Mouse (Mus musculus) embryonic facial prominence, embryonic 14.5 days (tissue): ENCODE data around the gene Gm32802. TPM values are rescaled to one million over a fixed set of nuclear protein-coding genes. Genes with fewer than 3 reads are reported as not detected.
A peak's percentile ranks its signal among the peaks of the same experiment; 100 is the strongest.
"Not testable (repeated sequence)": the region's sequence is repeated elsewhere in the genome, so short reads cannot be mapped to it uniquely, and the experiment has no call there.

Source experiments
- ATAC-seq: fragments of 200-750 bp; cut with Nextera tagmentation; 2 replicates; pipeline ENCODE4 v1.8.0; 2017; ENCODE audit warnings: low read depth, moderate number of reproducible peaks, moderate TSS enrichment
- DNase-seq: peaks from one replicate; pipeline ENCODE4 v3.0.0-alpha.2; 2015; ENCODE audit warnings: low spot score
- H3K27ac ChIP-seq: fragments of 300-500 bp; sonication (generic); replicated peaks from 2 replicates; pipeline ENCODE4 v1.5.1; 2014; ENCODE audit warnings: low read depth, mild to moderate bottlenecking, low read length, moderate library complexity
- H3K27me3 ChIP-seq: fragments of 300-500 bp; sonication (generic); replicated peaks from 2 replicates; pipeline ENCODE4 v1.6.1; 2014; ENCODE audit warnings: low read length; ENCODE audit not compliant: control insufficient read depth, insufficient read depth
- H3K36me3 ChIP-seq: fragments of 300-500 bp; sonication (generic); 2 replicates; pipeline ENCODE4 v1.6.1; 2014; ENCODE audit warnings: low read length, mixed read lengths; ENCODE audit not compliant: control insufficient read depth, insufficient read depth
- H3K4me1 ChIP-seq: fragments of 300-500 bp; sonication (generic); 2 replicates; pipeline ENCODE4 v1.6.1; 2014; ENCODE audit warnings: antibody characterized with exemption, low read length; ENCODE audit not compliant: control insufficient read depth, insufficient read depth
- H3K4me2 ChIP-seq: fragments of 300-500 bp; sonication (generic); 2 replicates; pipeline ENCODE4 v1.6.1; 2014; ENCODE audit warnings: low read depth, mild to moderate bottlenecking, low read length, moderate library complexity, mixed read lengths
- H3K4me3 ChIP-seq: fragments of 300-500 bp; sonication (generic); 2 replicates; pipeline ENCODE4 v1.5.1; 2014; ENCODE audit warnings: low read depth, mild to moderate bottlenecking, low read length
- H3K9ac ChIP-seq: fragments of 300-500 bp; sonication (generic); 2 replicates; pipeline ENCODE4 v1.6.1; 2014; ENCODE audit warnings: low read depth, mild to moderate bottlenecking, low read length, moderate library complexity, mixed read lengths
- H3K9me3 ChIP-seq: fragments of 300-500 bp; sonication (generic); 2 replicates; pipeline ENCODE4 v1.6.1; 2016; ENCODE audit warnings: low read length; ENCODE audit not compliant: control insufficient read depth
- whole genome bisulfite sequencing: fragments of 180-500 bp; shearing (Covaris S2); extraction: QIAGEN DNeasy Blood & Tissue Kit; methylation state at CpG from one replicate; pipeline ENCODE4 v1.1.7; 2014; 5-methylcytosine and 5-hydroxymethylcytosine counted together
- polyA plus RNA-seq: library from polyadenylated mRNA; unstranded; fragments of >200 nt; fragmentation: Nextera tagmentation; extraction: Ambion mirVana; gene quantifications from 2 replicates; pipeline ENCODE4 v1.2.1, GENCODE M21; 2014

Gm32802 gene
- not detected in 2 replicates for polyA plus RNA-seq

GRCm38 (mm10) chr10:118258388-118258787 is at the start of gene Gm32802:
Gene Gm32802, plus strand, starts transcription at chr10:118258688.
- H3K27ac ChIP-seq, DNase-seq, H3K4me3 ChIP-seq, H3K9ac ChIP-seq, H3K4me2 ChIP-seq, H3K27me3 ChIP-seq, H3K36me3 ChIP-seq, H3K4me1 ChIP-seq, H3K9me3 ChIP-seq, ATAC-seq: not testable (repeated sequence)
- WGBS: no CpG with 5 or more reads among the region's 13 CpGs

- not testable (repeated sequence) for H3K4me3 ChIP-seq, H3K9ac ChIP-seq, DNase-seq, H3K4me2 ChIP-seq, H3K4me1 ChIP-seq, H3K27me3 ChIP-seq, H3K27ac ChIP-seq, H3K9me3 ChIP-seq, H3K36me3 ChIP-seq
- WGBS: 70% methylated on average over 2 of the region's 4 CpGs
- peak; percentile 67 for ATAC-seq
Observed at GRCm38 (mm10) chr10:118215719-118216393, 42.6 kb upstream of the Gm32802 start.

GRCm38 (mm10) chr10:118227629-118228028 is 30.9 kb upstream of the Gm32802 start:
- not testable (repeated sequence) for H3K27ac ChIP-seq, H3K4me2 ChIP-seq, H3K9me3 ChIP-seq, H3K27me3 ChIP-seq, H3K9ac ChIP-seq, H3K4me1 ChIP-seq, H3K36me3 ChIP-seq, ATAC-seq, DNase-seq, H3K4me3 ChIP-seq
- WGBS: 100% methylated on average over 1 of the region's 2 CpGs

GRCm38 (mm10) chr10:118232607-118233006 is 25.9 kb upstream of the Gm32802 start:
- not testable (repeated sequence) for ATAC-seq, H3K4me2 ChIP-seq, H3K27ac ChIP-seq, H3K27me3 ChIP-seq, DNase-seq, H3K36me3 ChIP-seq, H3K9me3 ChIP-seq, H3K4me3 ChIP-seq, H3K4me1 ChIP-seq, H3K9ac ChIP-seq
- WGBS: no CpG with 5 or more reads among the region's 5 CpGs

GRCm38 (mm10) chr10:118240680-118241079 is 17.8 kb upstream of the Gm32802 start, which contains the start of gene Gm32717:
Gene Gm32717, minus strand, starts transcription at chr10:118240780.
- DNase-seq, H3K27ac ChIP-seq, ATAC-seq, H3K4me2 ChIP-seq, H3K4me3 ChIP-seq, H3K27me3 ChIP-seq, H3K4me1 ChIP-seq, H3K9ac ChIP-seq, H3K36me3 ChIP-seq, H3K9me3 ChIP-seq: not testable (repeated sequence)
- no CpG with 5 or more reads among the region's 13 CpGs for WGBS

- ATAC-seq, H3K9me3 ChIP-seq, H3K27me3 ChIP-seq, H3K9ac ChIP-seq, H3K27ac ChIP-seq, H3K4me2 ChIP-seq, H3K36me3 ChIP-seq, H3K4me3 ChIP-seq, H3K4me1 ChIP-seq: not testable (repeated sequence)
- whole genome bisulfite sequencing: 83% methylated on average over 11 of the region's 11 CpGs
- DNase-seq: peak; percentile 0
Observed at GRCm38 (mm10) chr10:118249006-118249595, 9.4 kb upstream of the Gm32802 start.

- H3K36me3 ChIP-seq: no peaks in the 10 kb centered on the region
- no peaks in the 10 kb centered on the region for H3K9me3 ChIP-seq
- H3K4me1 ChIP-seq: no peaks in the 10 kb centered on the region
- DNase-seq (peak; percentile 54), ATAC-seq (peak; percentile 44)
- H3K4me2 ChIP-seq: no peak overlapping the region
- no peak overlapping the region for H3K9ac ChIP-seq
- 40% methylated on average over 9 of the region's 10 CpGs for WGBS
- no peak overlapping the region for H3K27ac ChIP-seq
- H3K4me3 ChIP-seq: no peak overlapping the region
- no peaks in the 10 kb centered on the region for H3K27me3 ChIP-seq
Observed at GRCm38 (mm10) chr10:118250852-118251295, 7.6 kb upstream of the Gm32802 start.

- not testable (repeated sequence) for H3K27ac ChIP-seq, DNase-seq, H3K36me3 ChIP-seq, H3K9me3 ChIP-seq, H3K9ac ChIP-seq, H3K4me1 ChIP-seq, ATAC-seq, H3K4me3 ChIP-seq, H3K4me2 ChIP-seq, H3K27me3 ChIP-seq
- WGBS: no CpG with 5 or more reads among the region's 8 CpGs
Observed at GRCm38 (mm10) chr10:118268812-118269211, 10.3 kb downstream of the Gm32802 start.

GRCm38 (mm10) chr10:118271416-118271815 is 12.9 kb downstream of the Gm32802 start:
- not testable (repeated sequence) for DNase-seq, H3K36me3 ChIP-seq, H3K27me3 ChIP-seq, H3K4me2 ChIP-seq, ATAC-seq, H3K4me3 ChIP-seq, H3K9ac ChIP-seq, H3K4me1 ChIP-seq, H3K27ac ChIP-seq, H3K9me3 ChIP-seq
- WGBS: 86% methylated on average over 1 of the region's 2 CpGs
